Mouse (Mus musculus) effector memory CD4-positive, alpha-beta T cell, adult 7 months (primary cell): ENCODE results near the gene Lypd3. TPM values are rescaled to one million over a fixed set of nuclear protein-coding genes. Genes with fewer than 3 reads are reported as not detected.

Experiments
- polyA plus RNA-seq: library from polyadenylated mRNA; unstranded; fragments of 100-300 nt; shearing (Covaris generic); gene quantifications from one replicate; pipeline ENCODE4 v1.2.1, GENCODE M21; 2017

Gene Lypd3
- not detected for polyA plus RNA-seq

GRCm38 (mm10) chr7:24636264-24636663 is at the start of gene Lypd3:
Gene Lypd3 (plus strand): TSS chr7:24636550.

GRCm38 (mm10) chr7:24587330-24588105 is 48.8 kb upstream of the Lypd3 start, which contains the start of the genes Ethe1 and Zfp575:
Gene Ethe1 (plus strand): TSS chr7:24587543.
Gene Zfp575 (minus strand): TSS chr7:24587641.

DNA sequence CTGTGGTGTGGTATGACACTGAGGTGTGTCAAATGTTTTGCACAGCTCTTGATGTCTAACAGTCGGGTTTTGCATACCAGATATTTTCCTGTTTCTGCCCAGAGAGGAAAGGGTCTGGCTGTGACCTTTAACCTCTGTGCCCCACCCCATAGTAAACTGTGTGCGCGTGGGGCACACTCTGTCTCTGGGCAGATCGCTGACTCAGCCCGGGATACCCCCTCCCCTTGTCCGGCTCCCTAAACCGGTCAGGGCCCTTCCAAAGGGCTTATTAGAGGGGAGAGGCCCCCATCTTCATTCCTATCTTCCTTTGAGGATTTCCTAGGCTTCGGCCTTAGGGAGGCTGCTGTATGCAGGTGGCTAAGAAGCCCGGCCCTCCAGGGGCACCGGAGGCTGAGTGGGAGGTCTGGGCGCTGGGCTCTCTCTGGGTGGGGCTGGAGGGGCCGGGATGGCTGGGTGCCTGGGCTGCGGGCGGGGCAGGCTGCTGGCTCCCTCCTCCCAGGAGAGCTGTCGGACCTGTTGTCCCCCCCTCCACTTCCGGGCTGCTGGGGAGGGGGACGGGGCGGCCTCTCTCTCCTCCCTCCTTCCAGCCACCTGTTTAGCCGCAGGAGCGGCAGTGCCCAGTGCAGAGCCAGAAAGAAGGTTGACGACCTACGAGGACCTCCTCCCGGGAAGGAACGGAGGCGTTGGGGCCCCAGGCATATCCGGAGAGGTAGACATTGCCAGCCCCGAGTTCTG is 26.0 kb upstream of the Lypd3 start, which contains the start of gene Phldb3:
TSS of gene Phldb3 (plus strand) at position 620 of the 735 bp plus-strand sequence.

GRCm38 (mm10) chr7:24676575-24676974 is 40.2 kb downstream of the Lypd3 start, which contains the start of gene Tex101:
Gene Tex101 (minus strand): TSS chr7:24676675.

Other genes starting within 250 kb of the Lypd3 start
- gene Smg9, start 236.9 kb upstream of the Lypd3 start, polyA plus RNA-seq = 49.0 TPM
- not detected for gene Irgc1, start 184.3 kb upstream of the Lypd3 start, polyA plus RNA-seq
- gene Plaur, start 174.1 kb upstream of the Lypd3 start, polyA plus RNA-seq = 1.8 TPM
- not detected for gene Cadm4, start 154.5 kb upstream of the Lypd3 start, polyA plus RNA-seq
- gene Zfp428, start 129.5 kb upstream of the Lypd3 start, polyA plus RNA-seq = 1.3 TPM
- gene AC161166.1, start 124.1 kb upstream of the Lypd3 start, polyA plus RNA-seq = not detected
- 2.7 TPM for gene Irgq, start 105.9 kb upstream of the Lypd3 start, polyA plus RNA-seq
- gene Pinlyp, start 90.4 kb upstream of the Lypd3 start, polyA plus RNA-seq = not detected
- 47.0 TPM for gene Xrcc1, start 90.3 kb upstream of the Lypd3 start, polyA plus RNA-seq
- 13.6 TPM for gene Ethe1, start 49.0 kb upstream of the Lypd3 start, polyA plus RNA-seq
- not detected for gene Zfp575, start 48.9 kb upstream of the Lypd3 start, polyA plus RNA-seq
- not detected for gene Phldb3, start 25.8 kb upstream of the Lypd3 start, polyA plus RNA-seq
- gene Tex101, start 40.1 kb downstream of the Lypd3 start, polyA plus RNA-seq = not detected
- gene BC049730, start 72.7 kb downstream of the Lypd3 start, polyA plus RNA-seq = not detected
- gene Gm4763, start 90.4 kb downstream of the Lypd3 start, polyA plus RNA-seq = not detected
- gene Cd177, start 123.8 kb downstream of the Lypd3 start, polyA plus RNA-seq = not detected
- gene Ceacam10, start 140.7 kb downstream of the Lypd3 start, polyA plus RNA-seq = not detected
- 29.3 TPM for gene Gm9844, start 225.7 kb downstream of the Lypd3 start, polyA plus RNA-seq
- not detected for gene Lypd4, start 233.4 kb downstream of the Lypd3 start, polyA plus RNA-seq
- not detected for gene Dmrtc2, start 233.5 kb downstream of the Lypd3 start, polyA plus RNA-seq
- 5,321 TPM for gene Rps19, start 247.8 kb downstream of the Lypd3 start, polyA plus RNA-seq